Mouse (Mus musculus) stomach, embryonic 16.5 days (tissue): ENCODE measurements at regions not wholly inside any gene's neighbourhood (a gene's known extent, or its start where the extent isn't known, plus 50 kb on each side); places are given as distances from the start of the nearest gene placed in this dataset.

Source experiments
- ATAC-seq: fragments of 200-750 bp; cut with Nextera tagmentation; 2 replicates; pipeline ENCODE4 v1.8.0; 2017; ENCODE audit warnings: moderate number of reproducible peaks, moderate TSS enrichment; ENCODE audit not compliant: insufficient read depth, low FRiP score
- H3K27ac ChIP-seq: fragments of 300-500 bp; sonication (generic); 2 replicates; pipeline ENCODE4 v1.5.1; 2014; ENCODE audit warnings: low read length
- H3K27me3 ChIP-seq: fragments of 300-500 bp; sonication (generic); 2 replicates; pipeline ENCODE4 v1.6.1; 2014; ENCODE audit warnings: low read length, control low read depth, mixed read lengths; ENCODE audit not compliant: control insufficient read depth, insufficient read depth
- H3K36me3 ChIP-seq: fragments of 300-500 bp; sonication (generic); 2 replicates; pipeline ENCODE4 v1.6.1; 2014; ENCODE audit warnings: low read length; ENCODE audit not compliant: control insufficient read depth, insufficient read depth
- H3K4me1 ChIP-seq: fragments of 300-500 bp; sonication (generic); 2 replicates; pipeline ENCODE4 v1.6.1; 2014; ENCODE audit warnings: low read length, control low read depth, mixed read lengths; ENCODE audit not compliant: control insufficient read depth, insufficient read depth
- H3K4me2 ChIP-seq: fragments of 300-500 bp; sonication (generic); 2 replicates; pipeline ENCODE4 v1.6.1; 2014; ENCODE audit warnings: low read depth, low read length, mixed read lengths
- H3K4me3 ChIP-seq: fragments of 300-500 bp; sonication (generic); replicated peaks from 2 replicates; pipeline ENCODE4 v1.5.1; 2014; ENCODE audit warnings: mild to moderate bottlenecking, low read length
- H3K9ac ChIP-seq: fragments of 300-500 bp; sonication (generic); 2 replicates; pipeline ENCODE4 v1.6.1; 2014; ENCODE audit warnings: low read length
- H3K9me3 ChIP-seq: fragments of 300-500 bp; sonication (generic); replicated peaks from 2 replicates; pipeline ENCODE4 v1.6.1; 2016; ENCODE audit warnings: low read length, control low read depth; ENCODE audit not compliant: control insufficient read depth
- WGBS: fragments of 180-500 bp; shearing (Covaris S2); extraction: QIAGEN DNeasy Blood & Tissue Kit; methylation state at CpG from one replicate; pipeline ENCODE4 v1.1.7; 2014; 5-methylcytosine and 5-hydroxymethylcytosine counted together

DNA sequence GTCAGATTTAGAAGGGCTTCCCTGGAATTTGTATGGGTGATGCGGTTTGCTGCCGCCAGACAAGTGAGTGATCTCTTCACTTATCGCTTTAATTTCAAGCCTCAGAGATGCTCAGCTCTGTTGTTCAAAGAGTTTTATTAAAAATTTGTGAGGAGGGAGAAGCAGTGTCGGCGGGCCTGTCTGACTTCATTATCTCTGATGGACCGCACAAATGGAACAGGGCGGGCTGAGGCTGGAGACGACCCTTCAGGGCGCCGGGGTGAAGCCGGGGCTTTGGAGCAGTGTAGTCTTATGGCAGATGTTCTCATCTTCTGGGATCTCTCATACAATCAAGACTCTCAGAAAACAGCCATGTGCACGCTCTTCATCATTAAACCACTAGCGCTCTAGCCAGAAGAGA, 115.2 kb downstream of the Dyrk2 start:
- no peaks in the 10 kb centered on the region for H3K9me3 ChIP-seq
- no peak overlapping the region for H3K4me2 ChIP-seq
- no peak for ATAC-seq
- no peaks in the 10 kb centered on the region for H3K27me3 ChIP-seq
- no peaks in the 10 kb centered on the region for H3K36me3 ChIP-seq
- no peaks in the 10 kb centered on the region for H3K4me1 ChIP-seq
- H3K4me3 ChIP-seq, result no peak overlapping the region
- 88% methylated on average over 13 of the region's 13 CpGs for WGBS
- no peak overlapping the region for H3K9ac ChIP-seq
- no peak overlapping the region for H3K27ac ChIP-seq

DNA sequence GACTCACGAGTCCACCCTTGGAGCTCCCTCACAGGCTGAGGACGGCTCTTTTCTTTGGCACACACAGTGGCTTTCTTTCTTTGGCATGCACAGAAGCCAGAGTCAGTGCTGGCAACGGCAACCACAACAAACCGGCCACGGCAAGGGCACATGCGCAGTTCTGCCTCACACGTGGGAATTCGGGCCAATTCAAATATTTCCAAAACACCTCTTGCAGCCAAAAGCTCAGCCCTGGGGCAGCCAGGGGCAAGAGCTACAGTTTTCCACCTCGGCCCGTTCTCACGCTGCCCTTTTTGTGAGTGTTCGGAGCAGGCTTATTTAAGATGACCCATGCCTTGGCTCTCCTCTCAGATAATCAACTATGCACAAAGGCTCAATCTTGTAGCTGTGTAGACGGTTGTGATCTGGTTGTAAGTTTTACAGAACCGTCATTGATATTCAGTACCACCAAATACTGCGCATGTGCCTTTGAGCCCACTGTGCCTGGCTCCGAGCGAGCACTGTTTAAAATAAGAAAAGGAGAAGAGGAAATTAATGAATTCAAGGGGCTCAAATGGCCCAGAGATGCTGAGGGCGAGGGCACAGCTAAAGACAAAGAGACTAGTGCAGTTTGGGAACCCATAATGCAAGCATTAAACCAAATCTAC, 111.1 kb downstream of the Dyrk2 start:
- Histone ChIP-seq H3K36me3 (no peaks in the 10 kb centered on the region), H3K4me3 (no peak overlapping the region), H3K4me1 (no peaks in the 10 kb centered on the region), H3K27ac (no peak overlapping the region), H3K4me2 (no peak overlapping the region), H3K9ac (no peak overlapping the region), H3K27me3 (no peaks in the 10 kb centered on the region), H3K9me3 (no peaks in the 10 kb centered on the region)
- no peak for ATAC-seq
- WGBS, result 85% methylated on average over 18 of the region's 18 CpGs

DNA sequence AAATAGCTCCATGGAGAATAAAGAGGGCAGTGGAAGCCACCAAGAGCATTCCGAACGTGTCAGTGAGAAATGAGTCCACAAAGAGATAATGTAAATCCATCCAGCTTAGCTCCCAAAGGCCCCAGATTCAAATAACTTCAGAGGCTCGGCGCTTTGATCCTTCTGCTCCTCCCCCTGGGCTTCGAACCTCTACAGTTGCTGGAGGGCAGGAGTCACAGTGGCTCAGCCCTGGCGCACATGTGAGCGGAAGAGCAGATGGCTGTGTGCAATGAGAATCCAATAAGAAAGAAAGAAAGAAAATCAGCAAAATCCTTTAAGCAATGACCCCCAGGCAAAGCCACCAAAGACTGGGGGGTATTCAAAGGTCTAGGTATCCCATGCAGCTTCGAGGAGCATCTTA, 109.6 kb downstream of the Dyrk2 start:
- no peak overlapping the region for H3K9ac ChIP-seq
- WGBS, result 67% methylated on average over 8 of the region's 8 CpGs

DNA sequence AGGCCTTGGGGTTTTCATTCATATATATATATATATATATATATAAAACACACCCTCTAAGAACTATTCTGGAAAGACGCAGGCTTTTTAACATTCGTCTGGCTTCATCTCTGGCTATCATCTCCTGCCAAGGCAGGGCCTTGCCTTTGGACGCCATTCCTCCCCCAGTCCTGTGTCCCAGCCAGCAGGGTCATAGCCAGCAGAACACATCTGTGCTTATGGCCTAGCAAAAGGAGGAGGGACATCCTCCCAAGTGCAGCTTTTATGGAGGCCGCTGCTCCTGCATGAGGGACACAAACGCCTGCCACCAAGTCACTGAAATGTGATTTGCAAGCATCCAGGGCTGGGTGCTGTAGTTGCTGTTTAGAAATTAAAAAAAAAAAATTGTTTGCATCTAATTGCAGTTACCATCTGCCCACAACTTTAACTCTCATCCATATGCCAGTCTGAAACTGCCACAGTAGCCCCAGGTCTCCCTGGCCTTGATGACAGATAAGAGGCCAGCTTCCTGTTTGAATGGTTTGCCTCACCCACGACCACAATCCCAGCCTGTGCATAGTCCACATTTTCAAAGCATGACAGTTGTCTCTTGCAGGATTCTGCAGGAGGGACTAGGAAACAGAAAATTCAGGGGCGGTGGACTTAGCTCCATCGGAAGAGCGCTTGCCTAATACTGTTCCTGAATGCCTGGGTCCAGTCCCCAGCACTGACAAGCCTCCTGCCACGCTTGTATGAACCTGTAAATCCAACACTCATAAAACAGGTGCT, 108.7 kb downstream of the Dyrk2 start:
- Histone ChIP-seq H3K27ac (no peak overlapping the region), H3K4me3 (no peak overlapping the region), H3K9ac (no peak overlapping the region), H3K9me3 (no peaks in the 10 kb centered on the region), H3K27me3 (no peaks in the 10 kb centered on the region), H3K4me1 (no peaks in the 10 kb centered on the region), H3K36me3 (no peaks in the 10 kb centered on the region), H3K4me2 (no peak overlapping the region)
- peak; percentile 31; the same call in 1 of the 2 replicates for ATAC-seq
- WGBS, result 55% methylated on average over 10 of the region's 10 CpGs

More for the DNA sequence above, 109.6 kb downstream of the Dyrk2 start:
- Histone ChIP-seq H3K27me3 (no peaks in the 10 kb centered on the region), H3K9me3 (no peaks in the 10 kb centered on the region), H3K36me3 (no peaks in the 10 kb centered on the region), H3K27ac (no peak overlapping the region), H3K4me3 (no peak overlapping the region), H3K4me1 (no peaks in the 10 kb centered on the region), H3K4me2 (no peak overlapping the region)
- ATAC-seq, result no peak

DNA sequence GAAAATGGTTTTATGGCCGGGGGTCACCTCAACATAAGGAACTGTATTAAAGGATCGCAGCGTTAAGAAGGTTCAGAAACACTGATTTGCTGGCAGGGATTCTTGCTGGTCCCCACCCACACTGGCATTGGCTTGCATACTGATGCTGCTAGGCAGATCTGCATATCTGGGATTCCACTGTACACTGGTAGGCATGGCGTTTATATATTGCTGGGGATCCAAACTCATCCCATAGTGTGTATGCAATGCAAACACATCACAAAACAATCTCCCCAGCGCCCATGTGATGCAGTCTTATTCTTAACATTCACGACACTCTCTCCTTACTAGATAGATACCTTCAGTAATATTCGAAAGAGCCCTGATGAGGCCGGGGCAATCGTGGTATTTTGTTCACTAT, 105.0 kb downstream of the Dyrk2 start:
- Histone ChIP-seq H3K36me3 (no peaks in the 10 kb centered on the region), H3K27ac (no peak overlapping the region), H3K9me3 (no peaks in the 10 kb centered on the region), H3K27me3 (no peaks in the 10 kb centered on the region), H3K4me2 (no peak overlapping the region), H3K4me1 (no peaks in the 10 kb centered on the region), H3K4me3 (no peak overlapping the region), H3K9ac (no peak overlapping the region)
- 81% methylated on average over 9 of the region's 9 CpGs for WGBS
- ATAC-seq, result no peak

DNA sequence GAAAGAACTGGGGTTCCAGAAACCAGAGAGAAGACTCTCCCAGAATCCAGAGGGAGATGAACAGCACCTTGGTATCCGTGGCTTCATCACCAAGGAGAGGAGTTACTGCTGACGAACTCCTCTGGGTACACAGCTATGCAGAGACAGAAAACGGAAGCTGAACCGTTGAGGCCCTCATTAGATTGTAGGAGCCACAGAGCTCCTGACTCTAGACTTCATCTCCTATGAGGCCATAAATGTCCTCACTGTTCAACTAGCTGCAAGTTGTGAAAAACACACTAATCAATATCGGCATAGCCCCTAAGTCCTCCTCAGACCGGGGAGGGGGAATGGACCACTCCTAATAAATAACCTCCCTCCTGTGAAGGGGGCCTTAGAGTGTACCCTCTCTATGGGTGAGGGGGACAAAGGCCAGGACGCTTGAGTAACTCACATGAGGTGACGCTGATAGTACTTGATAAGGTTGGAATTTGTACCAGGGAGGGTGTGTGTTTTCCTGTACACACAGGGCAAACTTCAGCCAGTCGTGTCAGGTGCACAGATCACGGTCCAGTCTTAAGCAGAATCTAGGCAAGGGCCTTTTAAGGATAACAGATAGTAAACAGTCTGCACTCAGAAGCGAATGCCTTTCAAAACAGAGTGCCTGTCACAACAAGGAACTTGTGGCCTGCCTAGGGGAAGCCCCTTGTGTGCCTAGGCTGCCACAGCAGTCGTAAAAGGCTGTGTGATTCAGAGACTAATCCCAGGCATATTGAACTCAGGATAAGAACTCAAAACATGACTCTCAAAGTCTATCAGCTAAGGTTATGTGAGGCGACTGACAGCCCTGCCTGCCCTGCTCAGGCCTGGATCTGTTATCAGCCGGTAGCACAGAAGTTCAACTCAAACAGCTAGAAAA, 104.2 kb downstream of the Dyrk2 start:
- H3K36me3 ChIP-seq, result no peaks in the 10 kb centered on the region
- no peaks in the 10 kb centered on the region for H3K27me3 ChIP-seq
- no peaks in the 10 kb centered on the region for H3K9me3 ChIP-seq
- peak; percentile 61; the same call in 1 of the 2 replicates for ATAC-seq
- no peak overlapping the region for H3K4me2 ChIP-seq
- no peak overlapping the region for H3K4me3 ChIP-seq
- whole genome bisulfite sequencing, result 36% methylated on average over 14 of the region's 14 CpGs
- H3K9ac ChIP-seq, result no peak overlapping the region
- H3K4me1 ChIP-seq, result no peaks in the 10 kb centered on the region
- no peak overlapping the region for H3K27ac ChIP-seq

DNA sequence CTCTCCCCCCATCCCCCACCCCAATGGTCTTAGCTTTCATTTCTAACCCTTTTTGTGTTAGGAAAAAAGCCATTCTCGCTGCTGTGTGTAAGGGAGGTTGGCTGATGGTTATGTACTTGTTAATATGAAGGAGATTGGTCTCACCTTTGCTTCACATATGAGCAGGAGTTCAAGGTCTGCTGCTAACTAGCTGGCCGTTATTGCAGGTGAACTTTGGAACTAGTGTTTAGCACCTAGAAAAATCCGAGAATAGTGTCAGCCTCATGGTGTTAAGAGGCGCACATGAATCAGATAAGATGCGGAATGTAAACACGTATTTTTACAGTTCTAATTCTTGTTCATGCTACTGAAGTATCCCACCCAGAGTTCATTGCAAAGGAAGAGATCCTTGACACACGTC, 103.2 kb downstream of the Dyrk2 start:
- Histone ChIP-seq H3K4me1 (no peaks in the 10 kb centered on the region), H3K4me2 (no peak overlapping the region), H3K9ac (no peak overlapping the region), H3K27ac (no peak overlapping the region), H3K9me3 (no peaks in the 10 kb centered on the region), H3K27me3 (no peaks in the 10 kb centered on the region), H3K36me3 (no peaks in the 10 kb centered on the region), H3K4me3 (no peak overlapping the region)
- ATAC-seq, result no peak
- WGBS, result 55% methylated on average over 7 of the region's 7 CpGs

DNA sequence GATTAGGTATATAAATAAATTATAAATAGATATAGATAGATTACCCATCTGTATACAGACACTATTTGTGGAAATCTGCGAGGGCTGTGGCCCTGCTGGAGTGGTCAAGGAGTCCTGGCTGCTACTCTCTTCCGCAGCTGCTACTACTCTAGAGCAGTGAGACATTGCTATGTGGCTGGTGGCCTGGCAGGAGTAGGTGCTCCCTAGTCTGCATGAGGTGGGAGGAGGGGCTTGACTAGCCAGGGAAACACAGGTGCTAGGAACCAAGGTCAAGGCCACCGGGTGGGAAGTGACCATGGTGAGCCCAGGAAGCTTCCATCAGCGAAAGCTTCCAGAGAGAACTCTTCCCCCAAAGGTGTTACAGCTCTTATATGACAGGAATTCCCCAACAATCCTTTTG, 100.3 kb downstream of the Dyrk2 start:
- no peaks in the 10 kb centered on the region for H3K4me1 ChIP-seq
- no peak overlapping the region for H3K9ac ChIP-seq
- H3K9me3 ChIP-seq, result no peaks in the 10 kb centered on the region
- H3K4me2 ChIP-seq, result no peak overlapping the region
- 93% methylated on average over 4 of the region's 4 CpGs for WGBS
- no peak for ATAC-seq
- no peaks in the 10 kb centered on the region for H3K36me3 ChIP-seq
- no peak overlapping the region for H3K27ac ChIP-seq
- no peak overlapping the region for H3K4me3 ChIP-seq
- no peaks in the 10 kb centered on the region for H3K27me3 ChIP-seq

DNA sequence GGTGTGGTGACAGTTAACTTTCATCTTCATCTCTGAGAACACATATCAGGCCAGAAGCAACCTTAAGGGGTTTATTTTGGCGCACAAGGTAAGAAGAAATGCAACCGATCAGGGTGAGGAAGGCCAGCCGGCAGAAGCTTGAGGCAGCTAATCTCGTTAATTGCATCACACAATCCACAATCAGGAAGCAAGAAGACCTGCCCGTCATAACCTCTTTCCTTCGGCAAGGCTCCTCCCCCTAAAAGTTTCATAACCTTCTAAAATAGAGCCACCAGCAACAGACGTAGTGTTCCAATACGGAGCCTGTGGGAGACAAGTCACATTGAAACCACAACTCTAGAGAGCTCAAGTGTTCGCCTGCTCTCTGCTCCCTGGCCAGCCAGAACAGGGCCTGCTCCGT, 91.4 kb downstream of the Dyrk2 start:
- Histone ChIP-seq H3K4me2 (no peak overlapping the region), H3K27ac (no peak overlapping the region), H3K9me3 (no peaks in the 10 kb centered on the region), H3K36me3 (no peaks in the 10 kb centered on the region), H3K4me1 (no peaks in the 10 kb centered on the region), H3K27me3 (no peaks in the 10 kb centered on the region), H3K9ac (no peak overlapping the region), H3K4me3 (no peak overlapping the region)
- ATAC-seq, result no peak
- 94% methylated on average over 10 of the region's 10 CpGs for WGBS
